Mouse (Mus musculus): ENCODE measurements around the gene Zfhx3.

DNA sequence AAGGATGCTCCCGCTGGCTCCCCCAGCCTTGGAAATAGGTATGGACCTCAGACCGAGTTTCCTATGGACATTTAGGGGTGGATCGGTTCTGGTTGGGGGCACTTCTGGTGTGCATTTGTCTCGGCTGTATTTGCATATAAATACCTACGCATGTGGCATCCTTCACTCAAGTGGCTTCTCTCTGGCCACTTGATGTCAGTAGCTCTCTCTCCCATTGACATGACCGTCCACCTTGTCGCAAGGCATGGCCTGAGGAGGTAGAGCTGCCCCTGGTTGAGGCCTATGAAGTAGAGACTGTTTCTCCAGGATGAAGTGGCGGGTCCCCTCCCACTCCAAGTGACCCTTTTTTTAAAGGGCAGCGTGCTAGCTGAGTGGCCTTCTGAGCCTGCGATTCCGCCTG lies 781.2 kb downstream of the Zfhx3 start:
- TF ChIP-seq CTCF (IDR thresholded peaks at IDR 0.05; ENCODE audit: low read depth, low read length) (0 out of 2 replicates have a peak, but pooled peaks have one; percentile 18), POLR2A (IDR thresholded peaks at IDR 0.05; ENCODE audit: borderline replicate concordance, low read depth, low read length) (no peak)
